Mouse (Mus musculus) gastrocnemius, adult 2 months (tissue): ENCODE data around the gene Rubcn. TPM values are rescaled to one million over a fixed set of nuclear protein-coding genes. Genes with fewer than 3 reads are reported as not detected.

Experiments used
- DNase-seq: peaks from one replicate; pipeline ENCODE4 v3.0.0; 2022
- H3K27ac ChIP-seq: fragments of 200-600 bp; 2 replicates; pipeline ENCODE4 v1.8.1; 2022; ENCODE audit warnings: mild to moderate bottlenecking
- H3K4me3 ChIP-seq: fragments of 200-600 bp; 2 replicates; pipeline ENCODE4 v1.8.1; 2022; ENCODE audit warnings: mild to moderate bottlenecking, moderate library complexity
- CTCF ChIP-seq: fragments of 200-600 bp; IDR thresholded peaks from 2 replicates; pipeline ENCODE4 v1.8.1; 2022; ENCODE audit warnings: antibody characterized with exemption, mild to moderate bottlenecking, moderate library complexity
- intact Hi-C: fragments of 180-260 bp; cut with DNase I; formaldehyde crosslinking; loops from one replicate; pipeline ENCODE4 v1.15.1; 2025
- total RNA-seq, 2 experiments: library from RNA; stranded (reverse); gene quantifications; 2 replicates each; pipeline ENCODE4 v1.2.3; 2021

Rubcn gene
- total RNA-seq, 2 experiments from 2014 or later = 24.0 to 28.5 TPM

GRCm38 (mm10) chr16:32810321-32810720 is 67.2 kb downstream of the Rubcn start, which contains the start of gene Smbd1:
TSS of gene Smbd1 (minus strand) at chr16:32810477.
- 0 out of 2 replicates have a peak within 1 kb of the TSS, but pooled peaks have one; percentile 20 for H3K27ac ChIP-seq
- DNase-seq = no peak
- H3K4me3 ChIP-seq = no peak within 1 kb of the TSS
- TF ChIP-seq CTCF = no peak
- intact Hi-C loops = loop anchor here (5.0 kb wide), 3 partner anchors 67 to 342 kb away; partner anchors contain the start of genes Fyttd1 and Rubcn

- no peak overlapping the region for H3K4me3 ChIP-seq
- DNase-seq = no peak
- H3K27ac ChIP-seq = no peak overlapping the region
- intact Hi-C loops = no loop called here
- no peak for TF ChIP-seq CTCF
These were observed 70.0 kb downstream of the Rubcn start for GRCm38 (mm10) chr16:32807408-32808185.

DNA sequence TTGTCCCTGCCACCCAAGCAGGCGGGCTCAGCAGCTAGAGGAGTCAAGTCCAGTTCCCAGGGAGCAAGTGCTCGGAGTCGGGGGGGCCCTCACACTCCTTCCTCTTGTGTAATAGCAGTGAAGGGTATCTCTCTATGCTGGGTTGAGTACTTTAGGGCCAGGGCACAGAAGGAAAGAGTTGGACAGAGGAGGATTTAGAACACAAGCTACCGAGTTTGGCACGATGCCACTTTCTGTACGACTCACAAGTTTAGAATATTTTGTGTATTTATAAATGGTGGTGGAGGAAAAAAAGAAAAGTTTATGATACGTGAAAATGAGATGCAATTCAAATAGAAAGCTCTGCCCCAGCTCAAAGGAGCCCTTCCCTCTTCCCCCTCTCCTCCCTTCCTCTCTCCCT is 72.4 kb downstream of the Rubcn start:
- intact Hi-C loops = no loop called here
- Histone ChIP-seq H3K27ac (peak overlapping the region; percentile 6; the same call in 1 of the 2 replicates), H3K4me3 (no peak overlapping the region)
- no peak for TF ChIP-seq CTCF
- DNase-seq = no peak

DNA sequence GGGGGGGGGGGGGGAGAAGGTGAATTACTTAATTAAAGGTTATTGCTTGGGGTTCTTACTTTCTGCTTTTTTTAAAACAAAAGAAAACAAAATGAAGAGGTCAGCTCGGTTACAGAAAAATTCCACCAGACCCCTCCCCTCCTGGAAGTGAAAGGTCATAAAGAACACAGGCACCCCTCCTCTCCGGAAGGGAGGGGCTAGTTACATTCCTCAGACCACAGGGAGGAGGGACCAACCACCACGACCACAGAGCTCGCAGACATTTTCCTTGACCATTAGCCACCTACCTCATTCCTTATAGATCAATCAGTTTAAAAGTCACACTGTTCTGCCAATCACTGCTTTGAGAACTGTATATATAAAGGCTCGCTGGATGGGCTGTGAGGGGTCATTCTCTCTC is 73.7 kb downstream of the Rubcn start:
- no peak overlapping the region for H3K4me3 ChIP-seq
- H3K27ac ChIP-seq = peak overlapping the region; percentile 80
- DNase-seq = no peak
- intact Hi-C loops = no loop called here
- no peak for TF ChIP-seq CTCF

- no peak for TF ChIP-seq CTCF
- H3K27ac ChIP-seq = peak overlapping the region; percentile 80
- intact Hi-C loops = no loop called here
These were observed 74.2 kb downstream of the Rubcn start for GRCm38 (mm10) chr16:32803252-32803853.

DNA sequence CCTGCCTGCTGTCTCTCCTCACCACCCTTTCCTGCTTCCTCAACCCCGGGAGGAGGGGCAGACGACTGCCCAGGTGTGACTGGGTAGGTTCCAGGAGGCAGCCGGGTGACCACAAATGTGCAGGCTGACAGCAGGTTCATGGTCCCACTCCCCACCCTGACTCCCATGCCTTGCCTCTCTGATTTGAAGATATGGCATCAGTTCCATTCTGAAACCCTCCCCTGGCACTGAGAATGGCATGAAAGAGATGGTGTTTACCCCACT is 80.2 kb downstream of the Rubcn start, which contains the start of gene Muc20:
Gene Muc20 (minus strand): TSS at position 10 of the 264 bp plus-strand sequence.
- intact Hi-C loops = no loop called here

More at GRCm38 (mm10) chr16:32803252-32803853, 74.2 kb downstream of the Rubcn start:
- H3K4me3 ChIP-seq = no peak overlapping the region
- peak; percentile 72 for DNase-seq

DNA sequence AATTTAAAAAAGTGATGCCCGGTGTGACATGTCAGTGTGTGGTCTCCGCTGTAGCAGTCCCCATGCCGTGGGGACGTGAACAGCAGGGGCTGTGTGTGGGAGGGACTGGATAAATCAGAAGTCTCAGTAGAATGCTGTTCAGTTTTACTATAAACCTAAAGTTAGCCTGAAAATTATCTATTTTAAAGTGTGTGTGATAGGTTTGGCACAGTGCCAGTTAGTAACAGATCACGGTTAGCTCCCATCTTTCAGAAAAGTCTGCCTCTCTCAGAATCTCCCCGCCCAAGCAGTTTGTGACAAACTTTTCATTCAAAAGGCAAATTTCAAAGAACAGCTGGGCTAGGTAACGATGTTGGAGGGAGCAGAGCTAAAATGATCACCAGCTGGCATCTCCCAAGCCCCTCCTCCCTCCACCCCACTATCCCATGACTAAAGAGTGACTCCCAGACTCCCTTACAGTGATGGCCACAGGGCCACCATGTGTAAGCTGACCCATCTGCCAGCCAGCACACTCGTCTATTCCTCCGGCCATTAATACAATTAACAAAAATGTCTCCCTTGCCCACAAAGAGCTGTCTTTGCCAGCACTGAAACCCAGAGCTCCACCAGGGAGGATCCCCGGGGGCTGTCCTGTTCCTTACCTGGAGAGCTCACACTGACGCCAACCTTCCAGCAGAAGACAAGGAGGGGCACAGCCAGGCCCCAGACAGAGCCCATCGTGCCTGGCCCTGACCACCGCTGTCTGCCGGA is 80.7 kb downstream of the Rubcn start:
- intact Hi-C loops = no loop called here
- Histone ChIP-seq H3K27ac (no peak overlapping the region), H3K4me3 (no peak overlapping the region)
- TF ChIP-seq CTCF = no peak
- no peak for DNase-seq

More for the DNA sequence above, 80.2 kb downstream of the Rubcn start, which contains the start of gene Muc20:
- Histone ChIP-seq H3K4me3 (no peak within 1 kb of the TSS), H3K27ac (no peak within 1 kb of the TSS)
- TF ChIP-seq CTCF = no peak
- DNase-seq = no peak

GRCm38 (mm10) chr16:32795177-32795576 is 82.4 kb downstream of the Rubcn start:
- DNase-seq = no peak
- intact Hi-C loops = no loop called here
- Histone ChIP-seq H3K27ac (no peak overlapping the region), H3K4me3 (no peak overlapping the region)
- no peak for TF ChIP-seq CTCF

GRCm38 (mm10) chr16:32790056-32790455 is 87.5 kb downstream of the Rubcn start:
- DNase-seq = no peak
- Histone ChIP-seq H3K4me3 (no peak overlapping the region), H3K27ac (no peak overlapping the region)
- no peak for TF ChIP-seq CTCF
- intact Hi-C loops = no loop called here

GRCm38 (mm10) chr16:32784840-32785239 is 92.7 kb downstream of the Rubcn start:
- no peak for DNase-seq
- H3K27ac ChIP-seq = no peak overlapping the region
- TF ChIP-seq CTCF = no peak
- no peak overlapping the region for H3K4me3 ChIP-seq
- intact Hi-C loops = no loop called here

GRCm38 (mm10) chr16:32783324-32784062 is 94.1 kb downstream of the Rubcn start:
- Histone ChIP-seq H3K4me3 (no peak overlapping the region), H3K27ac (no peak overlapping the region)
- no peak for TF ChIP-seq CTCF
- intact Hi-C loops = no loop called here
- DNase-seq = no peak

DNA sequence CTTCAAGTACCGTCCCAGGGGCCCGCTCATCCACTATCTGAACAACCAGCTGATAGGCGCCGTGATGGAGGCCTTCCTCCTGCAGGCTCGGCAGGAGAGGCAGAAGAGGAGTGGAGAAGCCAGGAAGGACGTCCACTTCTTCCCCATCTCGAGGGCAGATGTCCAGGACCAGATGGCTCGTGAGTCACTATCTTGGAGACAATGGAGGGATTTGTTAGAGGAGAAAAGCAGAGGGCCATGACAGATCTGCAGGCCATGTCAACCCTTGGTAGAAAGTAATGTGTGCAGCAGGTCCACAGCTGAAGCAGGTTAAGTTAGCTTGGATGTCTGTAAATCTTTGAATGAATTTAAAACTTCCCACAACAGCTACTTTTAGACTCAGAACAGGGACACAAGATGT is 98.6 kb downstream of the Rubcn start:
- no peak for TF ChIP-seq CTCF
- Histone ChIP-seq H3K27ac (no peak overlapping the region), H3K4me3 (no peak overlapping the region)
- intact Hi-C loops = no loop called here
- DNase-seq = no peak
